Mouse (Mus musculus): ENCODE data around the gene Immp2l.

Gene Immp2l

GRCm38 (mm10) chr12:41409431-41409830 is 385.5 kb downstream of the Immp2l start:
- DNase-seq (ENCODE audit: extremely low read depth, insufficient read length, low spot score): no peak

- DNase-seq (ENCODE audit: extremely low read depth, insufficient read length, low spot score): no peak
Measured at GRCm38 (mm10) chr12:41416635-41417034, 392.7 kb downstream of the Immp2l start.

- no peak for DNase-seq (ENCODE audit: extremely low read depth, insufficient read length, low spot score)
Measured at GRCm38 (mm10) chr12:41417099-41417498, 393.2 kb downstream of the Immp2l start.

GRCm38 (mm10) chr12:41417961-41418360 is 394.1 kb downstream of the Immp2l start:
- no peak for DNase-seq (ENCODE audit: extremely low read depth, insufficient read length, low spot score)

- DNase-seq (ENCODE audit: extremely low read depth, insufficient read length, low spot score): no peak
Measured at GRCm38 (mm10) chr12:41425101-41425679, 401.3 kb downstream of the Immp2l start.

- no peak for DNase-seq (ENCODE audit: extremely low read depth, insufficient read length, low spot score)
Measured at GRCm38 (mm10) chr12:41427464-41427863, 403.6 kb downstream of the Immp2l start.

GRCm38 (mm10) chr12:41428806-41429205 is 404.9 kb downstream of the Immp2l start:
- no peak for DNase-seq (ENCODE audit: extremely low read depth, insufficient read length, low spot score)

GRCm38 (mm10) chr12:41436206-41436985 is 412.5 kb downstream of the Immp2l start:
- DNase-seq (ENCODE audit: extremely low read depth, insufficient read length, low spot score): no peak

- DNase-seq (ENCODE audit: extremely low read depth, insufficient read length, low spot score): no peak
Measured at GRCm38 (mm10) chr12:41438446-41438845, 414.6 kb downstream of the Immp2l start.

- no peak for DNase-seq (ENCODE audit: extremely low read depth, insufficient read length, low spot score)
Measured at GRCm38 (mm10) chr12:41468374-41468991, 444.6 kb downstream of the Immp2l start.

GRCm38 (mm10) chr12:41469096-41469801 is 445.4 kb downstream of the Immp2l start:
- DNase-seq (ENCODE audit: extremely low read depth, insufficient read length, low spot score): no peak

- no peak for DNase-seq (ENCODE audit: extremely low read depth, insufficient read length, low spot score)
Measured at GRCm38 (mm10) chr12:41481486-41481885, 457.6 kb downstream of the Immp2l start.

- DNase-seq (ENCODE audit: extremely low read depth, insufficient read length, low spot score): no peak
Measured at GRCm38 (mm10) chr12:41483091-41483592, 459.3 kb downstream of the Immp2l start.

GRCm38 (mm10) chr12:41483593-41484451 is 459.9 kb downstream of the Immp2l start:
- DNase-seq (ENCODE audit: extremely low read depth, insufficient read length, low spot score): no peak

- DNase-seq (ENCODE audit: extremely low read depth, insufficient read length, low spot score): no peak
Measured at GRCm38 (mm10) chr12:41484689-41485511, 461.0 kb downstream of the Immp2l start.

- peak; percentile 50 for DNase-seq (ENCODE audit: extremely low read depth, insufficient read length, low spot score)
Measured at GRCm38 (mm10) chr12:41485512-41486215, 461.8 kb downstream of the Immp2l start.

GRCm38 (mm10) chr12:41486331-41486730 is 462.4 kb downstream of the Immp2l start, which contains the start of gene Lrrn3:
TSS of gene Lrrn3 (minus strand) at chr12:41486431.
- no peak for DNase-seq (ENCODE audit: extremely low read depth, insufficient read length, low spot score)

GRCm38 (mm10) chr12:41487005-41487404 is 463.1 kb downstream of the Immp2l start:
- peak; percentile 28 for DNase-seq (ENCODE audit: extremely low read depth, insufficient read length, low spot score)

- no peak for DNase-seq (ENCODE audit: extremely low read depth, insufficient read length, low spot score)
Measured at GRCm38 (mm10) chr12:41494620-41495019, 470.7 kb downstream of the Immp2l start.

Data from 3134 (cell line).